Mouse (Mus musculus) midbrain, embryonic 12.5 days (tissue): ENCODE measurements around the gene Vasp. TPM values are rescaled to one million over a fixed set of nuclear protein-coding genes. Genes with fewer than 3 reads are reported as not detected.
"Not testable (repeated sequence)": the region's sequence is repeated elsewhere in the genome, so short reads cannot be mapped to it uniquely, and the experiment has no call there.

Experiments used
- ATAC-seq: fragments of 200-750 bp; cut with Nextera tagmentation; 2 replicates; pipeline ENCODE4 v1.8.0; 2017; ENCODE audit warnings: low read depth, moderate TSS enrichment, moderate library complexity; ENCODE audit not compliant: low FRiP score
- H3K27ac ChIP-seq: fragments of 300-500 bp; sonication (generic); replicated peaks from 2 replicates; pipeline ENCODE4 v1.5.1; 2016; ENCODE audit warnings: mild to moderate bottlenecking
- H3K27me3 ChIP-seq: fragments of 300-500 bp; sonication (generic); 2 replicates; pipeline ENCODE4 v1.6.1; 2016; ENCODE audit warnings: mild to moderate bottlenecking
- H3K36me3 ChIP-seq: fragments of 300-500 bp; sonication (generic); 2 replicates; pipeline ENCODE4 v1.6.1; 2016
- H3K4me1 ChIP-seq: fragments of 300-500 bp; sonication (generic); 2 replicates; pipeline ENCODE4 v1.6.1; 2016
- H3K4me2 ChIP-seq: fragments of 300-500 bp; sonication (generic); replicated peaks from 2 replicates; pipeline ENCODE4 v1.6.1; 2016; ENCODE audit warnings: mild to moderate bottlenecking, moderate library complexity
- H3K4me3 ChIP-seq: fragments of 300-500 bp; sonication (generic); 2 replicates; pipeline ENCODE4 v1.5.1; 2016; ENCODE audit warnings: mild to moderate bottlenecking
- H3K9ac ChIP-seq: fragments of 300-500 bp; sonication (generic); replicated peaks from 2 replicates; pipeline ENCODE4 v1.6.1; 2016; ENCODE audit warnings: mild to moderate bottlenecking, moderate library complexity
- H3K9me3 ChIP-seq: fragments of 300-500 bp; sonication (generic); 2 replicates; pipeline ENCODE4 v1.6.1; 2016; ENCODE audit warnings: mild to moderate bottlenecking
- WGBS: fragments of 180-500 bp; shearing (Covaris S2); methylation state at CpG from one replicate; pipeline ENCODE4 v1.1.7; 2016; 5-methylcytosine and 5-hydroxymethylcytosine counted together
- polyA plus RNA-seq: library from polyadenylated mRNA; unstranded; fragments of >200 nt; fragmentation: Nextera tagmentation; extraction: Ambion mirVana; gene quantifications from 2 replicates; pipeline ENCODE4 v1.2.1, GENCODE M21; 2016

Gene Vasp
- polyA plus RNA-seq, 1 experiment from 2014 or later, result 47.1 TPM

DNA sequence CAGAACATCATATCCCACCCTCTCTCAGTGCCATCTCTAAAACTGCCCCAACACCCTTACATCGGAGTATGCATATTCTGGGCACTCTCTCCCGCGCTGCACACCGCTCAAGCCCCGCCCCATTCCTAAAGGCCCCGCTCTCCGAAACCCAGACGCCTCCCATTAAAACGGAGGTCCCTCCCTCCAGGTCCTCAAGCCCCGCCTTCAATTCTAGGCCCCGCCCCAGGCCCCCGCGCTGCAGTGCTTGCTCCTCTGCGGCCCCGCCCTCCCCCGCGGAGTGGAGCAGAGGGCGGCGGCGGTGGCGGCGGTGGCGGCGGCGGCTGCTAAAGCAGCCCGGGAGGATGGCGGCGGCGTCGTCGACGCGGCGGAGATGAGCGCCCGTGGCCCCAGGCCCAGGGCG, 10.8 kb upstream of the Vasp start, which contains the start of gene Rtn2:
Gene Rtn2, plus strand, starts transcription at position 240 of the 400 bp plus-strand sequence.
- Histone ChIP-seq H3K27me3 (peaks cover 41% of the 10 kb centered on the region), H3K4me3 (peak within 1 kb of the TSS; percentile 90), H3K27ac (peak within 1 kb of the TSS; percentile 89), H3K4me2 (peak within 1 kb of the TSS; percentile 76), H3K9me3 (no peaks in the 10 kb centered on the region), H3K36me3 (peaks cover 14% of the 10 kb centered on the region), H3K4me1 (peaks cover 26% of the 10 kb centered on the region), H3K9ac (peak within 1 kb of the TSS; percentile 97)
- ATAC-seq, result peak; percentile 86
- WGBS, result under 1% methylated on average over 37 of the region's 37 CpGs

- 40% methylated on average over 6 of the region's 6 CpGs for WGBS
- not testable (repeated sequence) for ATAC-seq
- peaks cover 47% of the 10 kb centered on the region for H3K27me3 ChIP-seq
Observed at GRCm38 (mm10) chr7:19281680-19282304, 10.2 kb upstream of the Vasp start.

GRCm38 (mm10) chr7:19279581-19280114, 8.0 kb upstream of the Vasp start, which contains the start of gene Ppm1n:
TSS of gene Ppm1n (minus strand) at chr7:19280064.
- Histone ChIP-seq H3K4me2 (peak within 1 kb of the TSS; percentile 41), H3K27ac (no peak within 1 kb of the TSS), H3K36me3 (no peaks in the 10 kb centered on the region), H3K9me3 (no peaks in the 10 kb centered on the region), H3K4me1 (peaks cover 21% of the 10 kb centered on the region), H3K4me3 (peak within 1 kb of the TSS; percentile 33), H3K27me3 (peaks cover 47% of the 10 kb centered on the region), H3K9ac (no peak within 1 kb of the TSS)
- WGBS, result under 1% methylated on average over 46 of the region's 46 CpGs
- ATAC-seq, result no peak

More at GRCm38 (mm10) chr7:19281680-19282304, 10.2 kb upstream of the Vasp start:
- H3K9me3 ChIP-seq, H3K9ac ChIP-seq, H3K36me3 ChIP-seq, H3K27ac ChIP-seq: not testable (repeated sequence)
- peaks cover 26% of the 10 kb centered on the region for H3K4me1 ChIP-seq
- peak overlapping the region; percentile 76 for H3K4me2 ChIP-seq
- H3K4me3 ChIP-seq, result peak overlapping the region; percentile 90

DNA sequence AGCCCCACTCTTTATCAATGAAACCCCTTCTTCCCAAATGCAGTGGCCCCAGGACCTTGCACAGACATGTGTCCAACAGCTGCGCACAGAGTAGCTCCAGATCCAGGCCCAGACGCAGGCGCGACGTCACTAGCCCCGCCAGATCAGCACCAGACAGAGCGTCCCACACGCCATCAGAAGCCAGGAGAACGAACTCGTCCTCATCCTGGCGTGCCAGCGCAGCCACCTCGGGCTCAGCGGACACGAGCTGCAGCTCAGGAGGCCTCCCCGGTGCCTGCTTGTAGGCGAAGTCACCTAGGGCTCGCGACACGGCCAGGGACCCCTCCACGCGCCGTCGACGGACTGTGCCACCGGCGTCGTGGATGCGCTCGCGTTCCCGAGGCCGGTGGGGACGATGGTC, 7.4 kb upstream of the Vasp start:
- H3K9me3 ChIP-seq, result no peaks in the 10 kb centered on the region
- H3K4me3 ChIP-seq, result peak overlapping the region; percentile 33
- peaks cover 20% of the 10 kb centered on the region for H3K4me1 ChIP-seq
- H3K36me3 ChIP-seq, result no peaks in the 10 kb centered on the region
- H3K9ac ChIP-seq, result no peak overlapping the region
- no peak for ATAC-seq
- 3% methylated on average over 34 of the region's 34 CpGs for WGBS
- H3K4me2 ChIP-seq, result peak overlapping the region; percentile 41
- peaks cover 47% of the 10 kb centered on the region for H3K27me3 ChIP-seq
- H3K27ac ChIP-seq, result no peak overlapping the region

DNA sequence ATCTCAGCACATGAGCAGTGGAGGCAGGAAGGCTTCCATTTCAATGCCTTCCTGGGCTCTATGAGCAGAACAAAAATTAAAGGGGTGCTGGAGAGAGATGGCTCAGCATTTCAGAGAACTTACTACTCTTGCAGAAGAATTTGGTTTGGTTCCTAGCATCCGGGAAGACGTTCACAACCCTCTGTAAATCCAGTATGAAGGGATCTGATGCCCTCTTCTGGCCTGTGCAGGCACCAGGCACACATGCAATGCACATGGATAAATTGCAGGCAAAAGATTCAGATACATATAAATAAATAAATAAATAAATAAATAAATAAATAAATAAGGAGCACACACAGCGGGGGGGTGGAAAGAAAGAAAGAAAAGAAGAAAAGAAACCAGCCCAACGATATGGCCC, 4.6 kb upstream of the Vasp start:
- H3K9me3 ChIP-seq, result no peaks in the 10 kb centered on the region
- H3K27ac ChIP-seq, result no peak overlapping the region
- H3K36me3 ChIP-seq, result no peaks in the 10 kb centered on the region

DNA sequence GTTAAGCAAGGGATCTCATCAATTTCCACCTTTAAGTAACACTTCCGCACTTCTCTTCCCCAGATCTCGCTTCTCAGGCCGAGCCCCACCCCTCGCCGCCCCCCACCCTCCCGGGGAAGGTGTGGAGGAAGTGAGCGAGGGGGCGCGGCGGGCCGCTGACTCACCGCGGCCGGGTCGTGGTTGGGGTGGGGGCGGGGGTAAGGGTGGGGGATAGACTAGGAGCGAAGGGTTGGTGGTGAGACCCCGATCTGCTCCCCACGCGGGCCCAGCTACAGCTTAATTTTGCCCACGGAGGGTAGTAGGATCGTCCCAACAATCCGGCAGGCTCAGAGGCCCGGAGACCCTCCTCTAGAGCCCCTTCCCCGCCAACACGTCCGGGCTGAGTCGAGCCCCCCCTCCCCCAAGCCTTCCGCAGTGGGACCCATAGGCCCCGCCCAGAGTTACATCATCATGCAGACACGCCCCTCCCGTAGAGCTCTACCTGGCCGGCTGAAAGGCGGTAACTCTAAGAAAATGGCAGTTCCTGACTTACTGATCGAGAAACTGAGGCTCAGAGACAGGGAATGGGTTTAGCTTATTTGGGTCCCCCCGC, 652 bp upstream of the Vasp start:
- 1% methylated on average over 34 of the region's 36 CpGs for WGBS
- Histone ChIP-seq H3K27ac (peak overlapping the region; percentile 70), H3K27me3 (0 out of 2 replicates have a peak, but pooled peaks cover 5% of the 10 kb centered on the region), H3K36me3 (no peaks in the 10 kb centered on the region), H3K9ac (peak overlapping the region; percentile 84), H3K4me2 (peak overlapping the region; percentile 98), H3K9me3 (no peaks in the 10 kb centered on the region), H3K4me3 (peak overlapping the region; percentile 81), H3K4me1 (peaks cover 26% of the 10 kb centered on the region)
- ATAC-seq, result peak; percentile 79

More for the DNA sequence above, 4.6 kb upstream of the Vasp start:
- H3K4me2 ChIP-seq, result no peak overlapping the region
- H3K4me3 ChIP-seq, result no peak overlapping the region
- WGBS, result 52% methylated on average over 4 of the region's 4 CpGs
- H3K4me1 ChIP-seq, result peaks cover 11% of the 10 kb centered on the region; the same call in 1 of the 2 replicates
- no peak overlapping the region for H3K9ac ChIP-seq
- H3K27me3 ChIP-seq, result peaks cover 43% of the 10 kb centered on the region
- no peak for ATAC-seq

DNA sequence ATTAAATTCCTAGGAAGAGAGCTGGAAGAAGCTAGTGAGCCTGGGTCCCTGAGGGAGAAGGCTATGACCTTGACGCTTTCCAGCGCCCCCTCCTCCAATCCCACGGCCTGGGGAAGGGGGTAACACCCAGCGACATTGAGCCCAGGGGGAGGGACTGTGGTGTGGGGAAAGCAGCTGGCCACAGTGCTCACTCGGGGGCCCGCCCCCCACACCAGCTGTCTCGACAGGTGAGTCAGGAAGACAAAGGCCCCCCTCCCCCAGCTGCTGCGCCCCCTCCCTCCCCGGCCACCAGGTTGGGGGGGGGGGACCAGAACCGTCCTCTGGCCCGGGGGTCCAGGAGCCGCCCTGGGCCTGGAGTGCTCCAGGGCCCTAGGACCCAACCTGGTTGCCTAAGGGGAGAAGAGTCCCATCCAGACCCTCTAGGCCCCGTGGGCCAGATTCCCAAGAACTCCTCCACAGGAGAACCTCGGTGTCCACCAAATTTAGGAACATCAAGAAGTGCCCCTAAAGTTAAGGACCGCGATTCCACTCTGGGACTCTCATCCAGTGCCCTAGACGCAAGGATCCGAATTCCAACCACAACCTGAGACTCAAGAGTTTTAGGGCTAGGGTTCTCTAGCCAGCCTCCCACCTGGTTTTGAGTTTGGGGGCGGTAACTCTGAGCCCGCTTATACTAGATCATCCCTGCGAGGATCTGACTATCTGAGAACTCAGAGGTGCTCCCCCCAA, 944 bp downstream of the Vasp start:
- Histone ChIP-seq H3K9me3 (no peaks in the 10 kb centered on the region), H3K4me2 (peak overlapping the region; percentile 98), H3K4me1 (peaks cover 34% of the 10 kb centered on the region), H3K4me3 (peak overlapping the region; percentile 81), H3K27ac (peak overlapping the region; percentile 42; the same call in 1 of the 2 replicates), H3K9ac (peak overlapping the region; percentile 84), H3K27me3 (no peaks in the 10 kb centered on the region), H3K36me3 (0 out of 2 replicates have a peak, but pooled peaks cover 3% of the 10 kb centered on the region)
- no peak for ATAC-seq
- 1% methylated on average over 20 of the region's 21 CpGs for WGBS

GRCm38 (mm10) chr7:19269721-19270441, 1.7 kb downstream of the Vasp start:
- H3K9me3 ChIP-seq, result no peaks in the 10 kb centered on the region
- 0 out of 2 replicates have a peak, but pooled peaks cover 3% of the 10 kb centered on the region for H3K36me3 ChIP-seq
- WGBS, result 3% methylated on average over 19 of the region's 19 CpGs
- peak overlapping the region; percentile 98 for H3K4me2 ChIP-seq
- no peaks in the 10 kb centered on the region for H3K27me3 ChIP-seq
- peaks cover 34% of the 10 kb centered on the region for H3K4me1 ChIP-seq
- peak overlapping the region; percentile 81 for H3K4me3 ChIP-seq
- no peak for ATAC-seq
- H3K27ac ChIP-seq, result peak overlapping the region; percentile 30; the same call in 1 of the 2 replicates
- H3K9ac ChIP-seq, result peak overlapping the region; percentile 58

GRCm38 (mm10) chr7:19268993-19269681, 2.5 kb downstream of the Vasp start:
- H3K27ac ChIP-seq, result 0 out of 2 replicates have a peak overlapping the region, but pooled peaks have one; percentile 30
- H3K4me3 ChIP-seq, result peak overlapping the region; percentile 81
- no peak for ATAC-seq
- no peaks in the 10 kb centered on the region for H3K27me3 ChIP-seq
- 50% methylated on average over 10 of the region's 10 CpGs for WGBS
- peaks cover 11% of the 10 kb centered on the region for H3K36me3 ChIP-seq
- peak overlapping the region; percentile 58 for H3K9ac ChIP-seq
- H3K4me2 ChIP-seq, result peak overlapping the region; percentile 98
- H3K9me3 ChIP-seq, result no peaks in the 10 kb centered on the region
- H3K4me1 ChIP-seq, result peaks cover 34% of the 10 kb centered on the region

DNA sequence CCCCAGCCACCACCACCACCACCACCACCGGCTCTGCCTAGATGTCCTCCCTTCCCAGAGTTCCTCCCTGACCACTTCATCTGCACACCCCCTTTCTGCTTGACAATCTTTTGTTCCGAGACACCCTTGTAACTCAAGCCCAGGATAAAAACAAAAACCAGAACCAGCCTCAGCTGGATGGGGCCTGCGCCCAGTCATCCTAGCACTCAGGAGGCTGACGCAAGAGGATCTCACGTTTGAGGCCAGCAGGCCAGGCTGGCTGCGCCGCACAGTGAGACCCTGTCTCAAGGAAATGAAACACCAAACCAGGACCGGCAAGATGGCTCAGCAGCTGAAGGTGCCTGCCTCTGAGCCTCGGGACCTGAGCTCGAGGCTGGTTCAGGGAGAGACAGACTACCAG, 4.6 kb downstream of the Vasp start:
- Histone ChIP-seq H3K27me3 (no peaks in the 10 kb centered on the region), H3K4me3 (no peak overlapping the region), H3K9ac (0 out of 2 replicates have a peak overlapping the region, but pooled peaks have one; percentile 28), H3K36me3 (peaks cover 30% of the 10 kb centered on the region), H3K9me3 (no peaks in the 10 kb centered on the region), H3K4me1 (peaks cover 31% of the 10 kb centered on the region), H3K27ac (no peak overlapping the region), H3K4me2 (no peak overlapping the region)
- ATAC-seq, result no peak
- WGBS, result 74% methylated on average over 10 of the region's 10 CpGs
